Mouse (Mus musculus): ENCODE measurements at regions not wholly inside any gene's neighbourhood (a gene's known extent, or its start where the extent isn't known, plus 50 kb on each side); places are given as distances from the start of the nearest gene placed in this dataset.

- no peak for TF ChIP-seq CTCF (IDR thresholded peaks at IDR 0.05)
- Histone ChIP-seq H3K9me3 (ENCODE audit: low read length) (no peaks in the 10 kb centered on the region), H3K36me3 (ENCODE audit: insufficient read depth, low read length) (no peaks in the 10 kb centered on the region), H3K4me2 (ENCODE audit: low read depth, low read length, poor library complexity, severe bottlenecking) (no peak overlapping the region), H3K4me1 (ENCODE audit: insufficient read depth, low read length) (no peaks in the 10 kb centered on the region), H3K27me3 (ENCODE audit: insufficient read depth, low read length) (0 out of 2 replicates have a peak, but pooled peaks cover 5% of the 10 kb centered on the region), H3K9ac (replicated peaks; ENCODE audit: low read length, poor library complexity, severe bottlenecking) (no peak overlapping the region), H3K27ac (ENCODE audit: low read depth, low read length) (no peak overlapping the region), H3K4me3 (ENCODE audit: low read depth, low read length) (no peak overlapping the region)
- DNase-seq (ENCODE audit: low spot score) (no peak), ATAC-seq (ENCODE audit: low FRiP score) (no peak)
- WGBS: 22% methylated on average over 3 of the region's 3 CpGs
Measured at GRCm38 (mm10) chr4:84177827-84178226, 497.2 kb downstream of the Bnc2 start.

GRCm38 (mm10) chr4:84184436-84184835, 490.6 kb downstream of the Bnc2 start:
- no peak for TF ChIP-seq CTCF (IDR thresholded peaks at IDR 0.05)
- WGBS: 86% methylated on average over 4 of the region's 4 CpGs
- no peaks in the 10 kb centered on the region for H3K27me3 ChIP-seq (ENCODE audit: insufficient read depth, low read length)

GRCm38 (mm10) chr4:84184844-84185243, 490.2 kb downstream of the Bnc2 start:
- Histone ChIP-seq H3K4me3 (ENCODE audit: low read depth, low read length) (no peak overlapping the region), H3K27me3 (ENCODE audit: insufficient read depth, low read length) (no peaks in the 10 kb centered on the region), H3K4me2 (ENCODE audit: low read depth, low read length, poor library complexity, severe bottlenecking) (no peak overlapping the region), H3K27ac (ENCODE audit: low read depth, low read length) (no peak overlapping the region), H3K4me1 (ENCODE audit: insufficient read depth, low read length) (no peaks in the 10 kb centered on the region), H3K9ac (replicated peaks; ENCODE audit: low read length, poor library complexity, severe bottlenecking) (no peak overlapping the region), H3K9me3 (ENCODE audit: low read length) (no peaks in the 10 kb centered on the region), H3K36me3 (ENCODE audit: insufficient read depth, low read length) (no peaks in the 10 kb centered on the region)
- no peak for DNase-seq (ENCODE audit: low spot score)
- no peak for TF ChIP-seq CTCF (IDR thresholded peaks at IDR 0.05)
- no peak for ATAC-seq (ENCODE audit: low FRiP score)
- 84% methylated on average over 6 of the region's 6 CpGs for WGBS

More at GRCm38 (mm10) chr4:84184436-84184835, 490.6 kb downstream of the Bnc2 start:
- no peak overlapping the region for H3K27ac ChIP-seq (ENCODE audit: low read depth, low read length)
- H3K4me2 ChIP-seq (ENCODE audit: low read depth, low read length, poor library complexity, severe bottlenecking): no peak overlapping the region
- DNase-seq (ENCODE audit: low spot score) (no peak), ATAC-seq (ENCODE audit: low FRiP score) (no peak)
- H3K4me3 ChIP-seq (ENCODE audit: low read depth, low read length): no peak overlapping the region
- no peaks in the 10 kb centered on the region for H3K36me3 ChIP-seq (ENCODE audit: insufficient read depth, low read length)
- no peaks in the 10 kb centered on the region for H3K4me1 ChIP-seq (ENCODE audit: insufficient read depth, low read length)
- H3K9me3 ChIP-seq (ENCODE audit: low read length): no peaks in the 10 kb centered on the region
- no peak overlapping the region for H3K9ac ChIP-seq (replicated peaks; ENCODE audit: low read length, poor library complexity, severe bottlenecking)

GRCm38 (mm10) chr4:84189315-84189714, 485.8 kb downstream of the Bnc2 start:
- DNase-seq (ENCODE audit: low spot score) (no peak), ATAC-seq (ENCODE audit: low FRiP score) (no peak)
- H3K4me1 ChIP-seq (ENCODE audit: insufficient read depth, low read length): no peaks in the 10 kb centered on the region
- no peak for TF ChIP-seq CTCF (IDR thresholded peaks at IDR 0.05)
- no peak overlapping the region for H3K4me3 ChIP-seq (ENCODE audit: low read depth, low read length)
- H3K4me2 ChIP-seq (ENCODE audit: low read depth, low read length, poor library complexity, severe bottlenecking): no peak overlapping the region
- no peaks in the 10 kb centered on the region for H3K36me3 ChIP-seq (ENCODE audit: insufficient read depth, low read length)
- H3K9me3 ChIP-seq (ENCODE audit: low read length): no peaks in the 10 kb centered on the region
- no peak overlapping the region for H3K27ac ChIP-seq (ENCODE audit: low read depth, low read length)
- H3K9ac ChIP-seq (replicated peaks; ENCODE audit: low read length, poor library complexity, severe bottlenecking): no peak overlapping the region
- H3K27me3 ChIP-seq (ENCODE audit: insufficient read depth, low read length): no peaks in the 10 kb centered on the region
- WGBS: 80% methylated on average over 12 of the region's 12 CpGs

- ATAC-seq (ENCODE audit: low FRiP score): no peak
- H3K9me3 ChIP-seq (ENCODE audit: low read length): no peaks in the 10 kb centered on the region
- no peaks in the 10 kb centered on the region for H3K36me3 ChIP-seq (ENCODE audit: insufficient read depth, low read length)
- DNase-seq (ENCODE audit: low spot score): no peak
- no peak overlapping the region for H3K4me3 ChIP-seq (ENCODE audit: low read depth, low read length)
- H3K4me2 ChIP-seq (ENCODE audit: low read depth, low read length, poor library complexity, severe bottlenecking): no peak overlapping the region
- H3K27me3 ChIP-seq (ENCODE audit: insufficient read depth, low read length): no peaks in the 10 kb centered on the region
- no peak overlapping the region for H3K27ac ChIP-seq (ENCODE audit: low read depth, low read length)
- no peaks in the 10 kb centered on the region for H3K4me1 ChIP-seq (ENCODE audit: insufficient read depth, low read length)
- WGBS: 87% methylated on average over 2 of the region's 2 CpGs
- TF ChIP-seq CTCF (IDR thresholded peaks at IDR 0.05): no peak
- no peak overlapping the region for H3K9ac ChIP-seq (replicated peaks; ENCODE audit: low read length, poor library complexity, severe bottlenecking)
Measured at GRCm38 (mm10) chr4:84191303-84191702, 483.8 kb downstream of the Bnc2 start.

GRCm38 (mm10) chr4:84192301-84192700, 482.8 kb downstream of the Bnc2 start:
- H3K4me2 ChIP-seq (ENCODE audit: low read depth, low read length, poor library complexity, severe bottlenecking): no peak overlapping the region
- H3K27ac ChIP-seq (ENCODE audit: low read depth, low read length): no peak overlapping the region
- WGBS: 63% methylated on average over 2 of the region's 2 CpGs
- no peaks in the 10 kb centered on the region for H3K9me3 ChIP-seq (ENCODE audit: low read length)
- no peaks in the 10 kb centered on the region for H3K27me3 ChIP-seq (ENCODE audit: insufficient read depth, low read length)
- H3K4me3 ChIP-seq (ENCODE audit: low read depth, low read length): no peak overlapping the region
- no peaks in the 10 kb centered on the region for H3K36me3 ChIP-seq (ENCODE audit: insufficient read depth, low read length)
- ATAC-seq (ENCODE audit: low FRiP score) (no peak), DNase-seq (ENCODE audit: low spot score) (no peak)
- no peak overlapping the region for H3K9ac ChIP-seq (replicated peaks; ENCODE audit: low read length, poor library complexity, severe bottlenecking)
- H3K4me1 ChIP-seq (ENCODE audit: insufficient read depth, low read length): no peaks in the 10 kb centered on the region
- TF ChIP-seq CTCF (IDR thresholded peaks at IDR 0.05): no peak

Measured in midbrain, postnatal 0 days (tissue).